Mouse (Mus musculus) fibroblast of lung, adult 2 months (primary cell): ENCODE data around the gene Xiap.
"Not testable (repeated sequence)": the region's sequence is repeated elsewhere in the genome, so short reads cannot be mapped to it uniquely, and the experiment has no call there.

ENCODE experiments used
- DNase-seq: peaks from one replicate; pipeline ENCODE4 v3.0.0-alpha.2; 2011; ENCODE audit warnings: low read depth

The Xiap gene

DNA sequence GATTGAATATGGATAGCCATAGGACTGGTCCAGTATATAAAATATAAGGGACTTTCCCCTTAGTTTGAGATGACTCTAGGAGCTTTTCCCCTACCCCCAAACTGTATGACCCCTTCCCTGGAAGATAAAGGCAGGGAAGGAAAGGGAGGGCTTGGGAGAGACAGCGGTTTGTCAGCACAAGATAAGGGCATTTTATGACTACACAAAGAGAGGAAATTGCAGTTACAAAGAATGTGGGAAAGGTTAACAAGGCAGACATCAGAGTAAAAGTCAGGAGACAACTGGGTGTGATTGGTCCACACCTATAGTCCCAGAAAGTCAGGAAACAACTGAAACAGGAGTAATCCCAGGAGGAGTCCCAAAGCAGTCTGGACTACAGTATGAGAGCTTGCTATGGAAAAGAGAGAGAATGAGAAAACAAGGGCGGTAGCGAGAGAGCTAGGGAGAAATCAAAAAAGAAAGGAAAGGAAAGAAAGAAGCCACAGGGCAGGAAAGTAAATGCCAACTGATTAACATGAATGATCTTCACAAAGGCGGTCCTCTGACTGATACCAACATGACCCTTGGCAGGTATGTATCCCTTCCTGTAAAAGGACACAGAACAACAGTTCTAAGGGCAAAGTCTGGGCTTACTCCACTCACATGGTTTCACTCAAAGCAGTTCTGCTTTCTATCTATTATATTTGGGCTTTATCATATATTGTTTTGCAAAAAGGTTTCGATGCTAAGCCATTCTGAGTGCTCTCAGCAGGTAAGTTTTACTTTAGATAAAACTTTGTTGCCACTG lies at the start of gene Xiap:
TSS of gene Xiap (plus strand) at position 398 of the 787 bp plus-strand sequence.
- DNase-seq = no peak

DNA sequence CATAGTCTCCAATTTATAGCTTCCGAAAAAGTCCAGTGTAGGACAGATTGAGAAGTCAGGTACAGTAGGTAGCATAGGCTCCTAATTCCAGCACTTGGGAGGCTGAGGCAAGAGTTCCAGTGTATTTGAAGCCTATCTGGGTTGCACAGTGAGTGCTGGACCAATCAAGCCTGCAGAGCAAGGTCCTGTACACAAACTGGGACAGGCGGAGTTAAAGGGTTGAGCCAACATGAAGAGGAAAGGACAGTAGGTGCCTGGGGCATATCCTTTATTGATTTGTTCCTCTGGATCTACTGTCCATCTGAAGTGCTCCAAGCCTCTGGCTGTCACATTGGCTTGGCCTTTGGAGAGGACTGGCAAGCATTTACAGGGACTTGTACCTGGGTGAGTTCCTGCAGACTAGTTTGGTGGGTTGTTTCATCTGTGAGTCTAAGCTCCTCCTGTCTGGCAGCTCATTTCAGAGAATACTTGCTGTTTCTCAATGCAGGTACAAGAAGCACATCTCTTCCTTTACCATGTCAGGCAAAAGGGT lies 46.7 kb upstream of the Xiap start:
- DNase-seq = no peak

- DNase-seq = no peak
Measured at GRCm38 (mm10) chrX:42013776-42014175, 45.7 kb upstream of the Xiap start.

- no peak for DNase-seq
Measured at GRCm38 (mm10) chrX:42014502-42014901, 45.0 kb upstream of the Xiap start.

DNA sequence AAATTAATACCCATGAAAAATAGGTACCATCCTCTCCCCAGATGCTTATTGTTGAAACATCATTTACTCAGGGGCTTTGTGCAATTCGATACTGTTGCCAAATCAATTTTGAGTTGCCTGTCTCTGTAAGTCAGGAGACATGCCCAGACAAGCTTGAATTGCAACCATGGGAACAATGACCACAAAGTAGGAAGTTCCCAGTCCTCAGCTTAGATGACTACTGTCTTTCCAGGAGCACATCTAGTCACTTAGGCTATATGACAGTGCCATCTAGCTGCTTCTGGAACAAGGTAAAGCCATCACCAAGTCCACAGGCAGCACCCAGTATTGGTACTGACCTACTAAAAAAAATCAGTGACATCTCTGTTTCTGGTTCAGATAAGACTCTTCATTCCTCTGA lies 41.4 kb upstream of the Xiap start:
- DNase-seq = peak; percentile 62

- no peak for DNase-seq
Measured at GRCm38 (mm10) chrX:42019441-42019840, 40.0 kb upstream of the Xiap start.

GRCm38 (mm10) chrX:42025802-42026440 lies 33.6 kb upstream of the Xiap start:
- DNase-seq = not testable (repeated sequence)

- DNase-seq = not testable (repeated sequence)
Measured at GRCm38 (mm10) chrX:42026981-42027380, 32.5 kb upstream of the Xiap start.

DNA sequence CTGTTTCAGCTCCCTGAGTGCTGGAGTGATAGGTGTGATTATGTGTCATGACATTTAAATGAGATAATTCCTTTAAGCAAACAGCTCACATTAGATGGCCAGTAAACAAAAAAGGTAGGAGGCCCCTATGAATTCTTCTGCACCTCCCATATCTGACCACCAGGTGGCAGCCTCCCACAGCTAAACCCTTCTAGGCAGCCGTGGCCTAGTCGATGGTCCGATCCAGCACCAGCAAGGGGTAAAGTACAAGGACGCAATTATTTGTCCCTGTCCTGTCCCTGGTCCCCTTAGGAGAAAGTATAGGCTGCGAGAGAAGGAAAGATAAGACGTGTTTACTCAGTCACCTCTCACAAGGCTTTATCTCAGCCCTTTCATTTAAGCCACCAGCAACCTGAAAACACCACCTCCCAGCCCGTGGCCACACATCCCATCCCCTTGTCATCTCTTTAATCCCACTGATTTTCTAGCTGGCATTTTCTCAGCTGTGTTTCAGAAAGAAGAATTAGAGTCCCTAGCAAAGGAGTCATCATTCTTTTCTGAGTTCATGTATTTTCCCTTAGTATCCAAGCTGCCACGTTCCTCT lies 26.3 kb upstream of the Xiap start:
- DNase-seq = peak; percentile 20

GRCm38 (mm10) chrX:42033911-42034310 lies 25.6 kb upstream of the Xiap start:
- DNase-seq = peak; percentile 5

DNA sequence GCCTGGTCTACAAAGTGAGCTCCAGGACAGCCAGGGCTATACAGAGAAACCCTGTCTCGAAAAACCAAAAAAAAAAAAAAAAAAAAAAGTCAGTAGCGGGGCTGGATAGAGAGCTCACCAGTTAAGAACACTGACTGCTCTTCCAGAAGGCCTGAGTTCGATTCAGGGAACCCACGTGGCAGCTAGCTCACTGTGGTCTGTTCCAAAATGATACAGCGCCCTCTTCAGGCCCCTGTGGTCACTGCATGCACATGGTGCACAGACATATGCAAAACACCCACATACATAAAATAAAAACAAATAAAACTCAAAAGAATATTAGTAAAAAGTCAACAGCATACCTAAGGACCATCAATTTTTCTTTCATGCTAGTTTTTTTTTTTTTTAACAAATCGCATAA lies 20.0 kb upstream of the Xiap start:
- no peak for DNase-seq

DNA sequence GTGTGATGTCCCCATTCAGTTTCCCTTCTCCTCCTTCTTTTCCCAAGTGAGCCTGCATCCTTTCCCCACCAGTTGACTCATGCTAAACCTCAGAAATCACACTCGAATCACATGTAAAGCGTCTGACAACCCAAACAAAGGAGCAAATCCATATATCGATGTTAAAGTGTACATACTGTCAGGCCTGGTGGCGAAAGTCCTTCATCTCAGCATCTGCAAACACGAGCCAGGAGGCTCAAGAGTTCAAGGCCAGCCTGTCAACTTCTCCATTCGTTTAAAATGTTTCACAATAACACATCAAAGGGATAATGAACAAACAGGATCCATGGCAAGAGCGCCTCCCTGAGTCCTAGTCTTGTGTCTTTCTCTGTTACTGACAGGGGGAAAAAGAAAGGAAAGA lies 14.5 kb upstream of the Xiap start:
- DNase-seq = no peak

DNA sequence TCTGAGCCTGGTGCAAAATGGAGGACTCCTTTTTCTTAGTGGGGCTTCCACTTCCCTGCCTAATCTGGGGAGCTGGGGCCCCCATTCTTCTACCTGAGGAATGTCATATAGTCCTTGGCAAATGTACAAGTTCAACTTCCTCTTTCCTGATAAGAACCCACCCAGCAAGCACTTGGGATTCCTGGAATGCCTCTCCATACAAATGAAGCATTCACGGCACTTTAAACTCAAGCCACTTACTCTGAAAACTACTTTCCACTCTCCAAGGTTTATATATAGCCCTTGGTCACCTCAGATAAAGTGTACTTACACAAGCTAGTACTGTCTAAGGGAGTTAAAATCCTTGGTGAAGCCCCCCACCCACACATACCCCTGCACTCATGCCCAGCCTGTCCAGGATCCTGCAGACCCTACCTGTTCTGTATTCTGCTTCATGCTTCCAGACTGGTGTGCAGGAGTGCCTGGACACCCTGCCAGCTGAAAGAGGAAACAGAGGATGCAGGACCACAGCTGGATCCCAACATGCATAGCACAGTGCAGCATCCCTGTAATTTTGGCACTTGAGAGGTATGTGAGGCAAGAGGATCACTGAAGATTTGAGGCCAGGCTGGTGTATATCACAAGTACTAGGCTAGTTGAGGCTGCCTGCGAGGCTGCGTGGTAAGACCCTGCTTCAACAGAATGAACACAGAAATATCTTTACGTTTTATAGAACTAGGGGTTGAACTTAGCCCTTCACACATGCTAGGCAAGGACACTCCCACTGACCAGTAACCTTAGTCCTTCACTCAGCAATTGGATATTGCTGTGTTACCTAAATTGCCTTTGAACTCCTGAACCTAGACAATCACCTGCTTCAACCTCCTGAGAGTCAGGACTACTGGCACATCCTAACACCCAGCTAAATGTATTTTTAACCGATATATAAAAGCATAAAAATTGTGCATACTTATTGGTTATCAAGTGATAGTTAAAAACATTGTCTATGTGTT lies 8.5 kb upstream of the Xiap start:
- no peak for DNase-seq

DNA sequence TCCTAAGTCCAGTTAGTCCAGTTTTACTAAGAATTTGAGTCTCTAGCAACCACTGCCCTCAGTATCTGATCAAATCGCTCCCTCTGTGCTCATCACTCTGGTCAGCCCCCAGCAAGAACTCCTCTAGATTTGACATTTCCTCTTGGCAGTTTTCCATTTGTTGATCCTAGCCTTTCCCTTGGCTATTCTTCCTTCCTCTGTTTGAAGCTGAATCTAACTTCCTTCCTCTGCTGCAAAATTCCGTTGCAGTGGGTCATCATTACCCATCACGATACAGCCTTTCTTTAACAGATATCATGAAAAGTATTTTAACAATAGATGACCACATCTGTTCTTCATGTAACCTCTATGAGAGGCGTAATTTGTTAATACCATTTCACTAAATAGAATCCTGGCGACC lies 2.5 kb upstream of the Xiap start:
- DNase-seq = no peak

DNA sequence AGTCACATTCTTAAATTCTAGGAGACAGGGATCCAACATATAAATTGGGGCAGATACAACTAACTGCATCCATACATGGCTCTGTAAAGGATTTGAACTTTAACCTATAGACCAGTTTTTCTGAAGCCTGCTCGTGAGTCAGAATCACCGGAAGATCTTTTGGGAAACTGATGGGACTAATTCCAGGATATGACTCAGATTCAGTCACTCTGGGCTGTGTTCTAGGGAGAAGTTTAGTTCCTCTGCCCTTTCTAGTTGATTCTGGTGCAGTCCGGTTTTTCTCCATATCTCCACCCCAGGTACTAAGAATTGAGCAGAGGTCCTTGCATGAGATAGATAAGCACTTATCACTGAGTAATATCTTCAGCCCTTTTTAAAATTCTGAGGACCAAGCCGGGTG lies 1.6 kb upstream of the Xiap start:
- peak; percentile 8 for DNase-seq

GRCm38 (mm10) chrX:42063621-42064020 lies 4.1 kb downstream of the Xiap start:
- no peak for DNase-seq

- DNase-seq = no peak
Measured at GRCm38 (mm10) chrX:42065086-42065485, 5.6 kb downstream of the Xiap start.

GRCm38 (mm10) chrX:42066771-42067170 lies 7.3 kb downstream of the Xiap start:
- DNase-seq = no peak

- DNase-seq = no peak
Measured at GRCm38 (mm10) chrX:42067791-42068200, 8.3 kb downstream of the Xiap start.

- DNase-seq = peak; percentile 53
Measured at GRCm38 (mm10) chrX:42068201-42068874, 8.9 kb downstream of the Xiap start.

GRCm38 (mm10) chrX:42068875-42069257 lies 9.4 kb downstream of the Xiap start:
- peak; percentile 14 for DNase-seq
